ENCODE assay signal across 1 mouse cellular context in genomic region chr7:5017931-5018330, GRCm38 (mm10).
TF ChIP-seq lines count a peak whose summit lies in the region.

No protein-coding gene starts in this region.

TF ChIP-seq in ES-E14, 5 proteins besides CTCF, POLR2A, EP300 and RAD21 (continued from another document):
- no peak for TF ChIP-seq HCFC1 (IDR thresholded peaks at IDR 0.05; ENCODE audit: borderline replicate concordance, insufficient read depth, low read length)
